ENCODE assay signal across 12 mouse cellular contexts in genomic region chr17:88491366-88492106, GRCm38 (mm10). TPM values are rescaled to one million over a fixed set of nuclear protein-coding genes. Genes with fewer than 3 reads are reported as not detected.
DNase-seq lines count a peak whose midpoint lies in the region; ATAC-seq lines count a peak whose summit lies in the region.
"Had no signal": no experiment of that assay in that cellular context is flagged by ENCODE, and none has a peak within 500 bp of the region (broad histone marks: within the 10 kb centered on the region; RNA-seq: fewer than 3 reads in every experiment).

No protein-coding gene starts in this region.

- no peak overlapping the region for H3K27ac ChIP-seq in intestine, embryonic 14.5 days (ENCODE audit: low read depth)
- H3K27ac ChIP-seq in intestine, embryonic 15.5 days: no peak overlapping the region
- H3K27ac ChIP-seq: embryonic facial prominence, embryonic 12.5 days; forebrain, embryonic 13.5 days had no signal

- intact Hi-C loops in left cerebral cortex, postnatal 10 days (cut with DNase I): loop anchor here (5.0 kb wide), 1 partner anchor 49 kb away; the partner anchor contains the start of gene Foxn2

- H3K36me3 ChIP-seq in intestine, embryonic 14.5 days (ENCODE audit: control insufficient read depth, insufficient read depth, low read length): peaks cover 27% of the 10 kb centered on the region
- H3K36me3 ChIP-seq in intestine, embryonic 15.5 days: peaks cover 3% of the 10 kb centered on the region; the same call in 1 of the 2 replicates

- H3K27me3 ChIP-seq in intestine, embryonic 14.5 days (replicated peaks; ENCODE audit: control insufficient read depth, insufficient read depth, low read length): no peaks in the 10 kb centered on the region
- no peaks in the 10 kb centered on the region for H3K27me3 ChIP-seq in intestine, embryonic 15.5 days (replicated peaks)
- H3K27me3 ChIP-seq: embryonic facial prominence, embryonic 12.5 days; forebrain, embryonic 13.5 days had no signal

- no peaks in the 10 kb centered on the region for H3K9me3 ChIP-seq in intestine, embryonic 14.5 days (ENCODE audit: control insufficient read depth, low read length)
- H3K9me3 ChIP-seq in intestine, embryonic 15.5 days: no peaks in the 10 kb centered on the region
- H3K9me3 ChIP-seq: embryonic facial prominence, embryonic 12.5 days; forebrain, embryonic 13.5 days had no signal

- no peaks in the 10 kb centered on the region for H3K4me1 ChIP-seq in intestine, embryonic 14.5 days (replicated peaks; ENCODE audit: control insufficient read depth, insufficient read depth, low read length)
- H3K4me1 ChIP-seq in intestine, embryonic 15.5 days (replicated peaks): no peaks in the 10 kb centered on the region

- 94% methylated on average over 13 of the region's 13 CpGs for whole genome bisulfite sequencing in intestine, embryonic 14.5 days
- WGBS in intestine, embryonic 15.5 days: 91% methylated on average over 13 of the region's 13 CpGs

- no peak for ATAC-seq in intestine, embryonic 14.5 days (replicated peaks; ENCODE audit: low FRiP score, low TSS enrichment, low read depth)
- no peak for ATAC-seq in intestine, embryonic 15.5 days
- ATAC-seq in activated CD4-positive, CD25-positive, alpha-beta regulatory T cell, adult 4 months: peak; percentile 43
- ATAC-seq: forebrain, embryonic 13.5 days had no signal

- H3K9ac ChIP-seq in intestine, embryonic 14.5 days (ENCODE audit: low read length): no peak overlapping the region
- H3K9ac ChIP-seq in intestine, embryonic 15.5 days: no peak overlapping the region
- H3K9ac ChIP-seq: embryonic facial prominence, embryonic 12.5 days; forebrain, embryonic 13.5 days had no signal

- peak; percentile 27 for DNase-seq in intestine, embryonic 14.5 days (ENCODE audit: low spot score)
- peak; percentile 17 for DNase-seq in retina, embryonic 14.5 days (ENCODE audit: low spot score)
- DNase-seq in retina, postnatal 1 day: no peak
- DNase-seq in naive thymus-derived CD4-positive, alpha-beta T cell, adult 2 months (ENCODE audit: low read depth): peak; percentile 35
- DNase-seq in left cerebral cortex, postnatal 10 days (ENCODE audit: extremely low spot score in 1 of 2, low spot score in 2 of 2): no peak
- no peak for DNase-seq in frontal cortex, adult 2 months (ENCODE audit: extremely low spot score in 1 of 2, low spot score in 1 of 2)
- DNase-seq: kidney, postnatal 10 days; layer of hippocampus, postnatal 36 days had no signal

- H3K4me2 ChIP-seq in intestine, embryonic 14.5 days (ENCODE audit: low read length): no peak overlapping the region
- no peak overlapping the region for H3K4me2 ChIP-seq in intestine, embryonic 15.5 days (replicated peaks)
- H3K4me2 ChIP-seq: embryonic facial prominence, embryonic 12.5 days; forebrain, embryonic 13.5 days had no signal

- H3K4me3 ChIP-seq in intestine, embryonic 14.5 days (ENCODE audit: low read depth, low read length): no peak overlapping the region
- H3K4me3 ChIP-seq in intestine, embryonic 15.5 days (replicated peaks): no peak overlapping the region
- H3K4me3 ChIP-seq: embryonic facial prominence, embryonic 12.5 days; forebrain, embryonic 13.5 days had no signal

RNA-seq across cellular contexts. Expression of gene Ppp1r21, which starts 38.4 kb away (rescaled TPM):
- 29.5 and 30.1 TPM in 2 replicates for polyA plus RNA-seq in intestine, embryonic 14.5 days (2014; fragmentation: Nextera tagmentation; extraction: Ambion mirVana)
- 21.4 and 22.4 TPM in 2 replicates for polyA plus RNA-seq in intestine, embryonic 15.5 days (2015; fragmentation: Nextera tagmentation; extraction: Ambion mirVana)
- polyA plus RNA-seq in activated CD4-positive, CD25-positive, alpha-beta regulatory T cell, adult 4 months (2017; shearing (Covaris generic)): 10 to 100 TPM; 21.8 to 34.3 TPM
- total RNA-seq in left cerebral cortex, postnatal 10 days (2021): 10 to 100 TPM; 66.4 to 69.0 TPM
- polyA plus RNA-seq in frontal cortex, adult 2 months (2012; rRNA removed): 79.6 and 82.5 TPM in 2 replicates

RNA-seq across cellular contexts. Expression of gene Foxn2, which starts 51.0 kb away (rescaled TPM):
- 12.1 and 13.5 TPM in 2 replicates for polyA plus RNA-seq in intestine, embryonic 14.5 days (2014; fragmentation: Nextera tagmentation; extraction: Ambion mirVana)
- polyA plus RNA-seq in intestine, embryonic 15.5 days (2015; fragmentation: Nextera tagmentation; extraction: Ambion mirVana): 16.2 and 16.4 TPM in 2 replicates
- polyA plus RNA-seq in activated CD4-positive, CD25-positive, alpha-beta regulatory T cell, adult 4 months (2017; shearing (Covaris generic)): 10 to 100 TPM; 34.0 to 36.1 TPM
- 10 to 100 TPM in 1 of 2 experiments, 1 to 10 TPM in 1; 9.0 to 11.0 TPM for total RNA-seq in left cerebral cortex, postnatal 10 days (2021)
- 7.9 and 9.2 TPM in 2 replicates for polyA plus RNA-seq in frontal cortex, adult 2 months (2012; rRNA removed)

Comparison
In these comparisons a context has a peak if more than half of its experiments do, and no peak if none do; other contexts are left out.
1. DNase-seq: peak in intestine, embryonic 14.5 days (single experiment), retina, embryonic 14.5 days (single experiment) and naive thymus-derived CD4-positive, alpha-beta T cell, adult 2 months (single experiment); none in retina, postnatal 1 day (single experiment), left cerebral cortex, postnatal 10 days (0 of 2) and frontal cortex, adult 2 months (0 of 2).